Mouse (Mus musculus) 3134 (cell line): ENCODE measurements around the gene Myh10.
"Not testable (repeated sequence)": the region's sequence is repeated elsewhere in the genome, so short reads cannot be mapped to it uniquely, and the experiment has no call there.

Experiments used
- DNase-seq: peaks from one replicate; pipeline ENCODE4 v3.0.0-alpha.2; 2011; ENCODE audit warnings: low spot score; ENCODE audit not compliant: insufficient read length; ENCODE audit errors: extremely low read depth

Gene Myh10

DNA sequence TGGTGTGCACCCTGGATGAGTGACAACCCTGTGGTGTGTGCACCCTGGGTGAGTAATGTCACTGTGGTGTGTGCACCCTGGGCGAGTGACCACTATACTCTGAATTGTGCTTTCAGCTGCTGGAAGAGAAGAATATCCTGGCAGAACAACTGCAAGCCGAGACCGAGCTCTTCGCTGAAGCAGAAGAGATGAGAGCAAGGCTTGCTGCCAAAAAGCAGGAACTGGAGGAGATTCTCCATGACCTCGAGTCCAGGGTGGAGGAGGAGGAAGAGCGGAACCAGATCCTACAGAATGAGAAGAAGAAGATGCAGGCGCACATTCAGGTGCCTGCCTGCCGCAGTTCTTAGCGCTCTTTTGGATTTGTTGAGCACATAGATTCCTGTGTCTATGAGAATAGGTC, 95.9 kb downstream of the Myh10 start:
- DNase-seq: no peak

DNA sequence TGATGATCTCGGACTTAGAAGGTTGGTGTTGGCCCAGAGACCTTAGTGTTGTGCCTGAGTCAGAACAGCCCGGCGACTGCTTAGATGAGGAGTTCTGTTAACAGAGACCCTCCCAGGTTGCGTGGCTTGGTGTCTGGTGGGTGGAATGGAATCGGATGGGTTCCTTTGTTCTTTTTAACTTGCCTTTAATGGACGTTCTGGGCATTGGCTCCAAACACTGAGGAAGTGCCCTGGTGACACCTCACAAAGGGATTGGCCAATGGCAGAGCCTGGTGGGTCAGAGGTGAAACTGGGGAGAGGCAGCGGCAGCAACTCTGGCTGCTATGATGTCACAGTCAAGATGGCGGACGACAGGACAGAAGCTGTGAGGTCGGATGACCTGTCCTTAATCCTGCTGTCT, 99.4 kb downstream of the Myh10 start:
- DNase-seq: no peak

DNA sequence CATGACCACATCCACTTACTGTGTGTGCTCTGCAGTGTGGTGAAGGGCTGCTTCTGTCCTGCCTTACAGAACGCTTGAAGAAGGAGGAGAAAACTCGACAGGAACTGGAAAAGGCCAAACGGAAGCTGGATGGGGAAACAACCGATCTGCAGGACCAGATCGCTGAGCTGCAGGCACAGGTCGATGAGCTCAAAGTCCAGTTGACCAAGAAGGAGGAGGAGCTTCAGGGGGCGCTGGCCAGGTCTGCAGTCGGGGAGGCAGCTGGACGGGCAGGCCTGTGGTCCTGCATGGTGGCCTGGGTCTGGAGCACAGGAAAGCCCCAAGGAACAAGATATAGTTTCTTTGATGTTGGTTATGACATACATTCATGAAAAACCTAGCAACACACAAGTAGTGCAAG, 100.4 kb downstream of the Myh10 start:
- DNase-seq: no peak

DNA sequence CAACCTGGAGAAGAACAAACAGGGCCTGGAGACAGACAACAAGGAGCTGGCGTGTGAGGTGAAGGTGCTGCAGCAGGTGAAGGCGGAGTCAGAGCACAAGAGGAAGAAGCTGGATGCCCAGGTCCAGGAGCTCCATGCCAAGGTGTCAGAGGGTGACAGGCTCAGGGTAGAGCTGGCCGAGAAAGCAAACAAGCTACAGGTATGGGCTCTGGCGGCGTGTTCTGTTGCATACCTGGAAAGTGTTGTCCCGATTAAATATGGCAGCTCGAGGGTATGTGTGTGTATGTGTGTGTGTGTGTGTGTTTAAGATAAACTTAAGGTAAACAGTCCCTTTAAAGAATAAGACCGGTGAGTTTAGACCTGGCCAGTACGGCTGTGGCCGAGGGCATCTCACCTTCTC, 106.9 kb downstream of the Myh10 start:
- no peak for DNase-seq

DNA sequence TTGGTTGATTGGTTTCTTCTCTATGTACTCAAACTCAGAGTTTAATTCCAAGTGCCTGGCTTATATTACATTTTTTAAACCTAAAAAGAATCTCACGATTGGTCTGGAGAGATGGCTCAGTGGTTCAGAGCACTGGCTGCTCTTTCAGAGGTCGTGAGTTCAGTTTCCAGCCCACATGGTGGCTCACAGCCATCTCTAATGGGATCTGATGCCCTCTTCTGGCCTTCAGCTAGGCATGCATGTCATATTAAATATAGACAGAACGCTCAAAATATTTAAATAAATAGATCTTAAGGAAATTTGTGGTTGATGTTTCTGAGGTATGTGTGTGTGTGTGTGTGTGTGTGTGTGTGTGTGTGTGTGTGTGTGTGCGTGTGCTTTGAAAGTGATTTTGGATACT, 113.8 kb downstream of the Myh10 start:
- DNase-seq: no peak

DNA sequence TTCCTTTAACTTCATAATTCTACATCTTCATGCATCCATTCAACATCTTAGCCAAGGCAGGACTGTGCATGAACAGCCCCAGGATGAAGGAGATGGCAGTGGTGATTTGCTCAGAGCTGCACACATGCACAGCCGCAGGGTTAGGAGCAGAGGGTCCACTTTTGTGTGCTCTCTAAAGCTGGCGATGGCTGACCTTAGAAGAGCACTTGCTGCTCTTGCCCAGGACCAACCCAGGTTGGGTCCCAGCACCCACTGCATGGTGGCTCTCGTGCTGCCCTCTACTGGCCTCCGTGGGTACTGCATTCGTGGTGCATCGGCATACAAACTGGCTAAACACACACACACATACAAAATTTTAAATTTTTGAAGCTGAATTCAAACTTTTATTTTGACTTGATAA, 116.4 kb downstream of the Myh10 start:
- DNase-seq: peak; percentile 44

DNA sequence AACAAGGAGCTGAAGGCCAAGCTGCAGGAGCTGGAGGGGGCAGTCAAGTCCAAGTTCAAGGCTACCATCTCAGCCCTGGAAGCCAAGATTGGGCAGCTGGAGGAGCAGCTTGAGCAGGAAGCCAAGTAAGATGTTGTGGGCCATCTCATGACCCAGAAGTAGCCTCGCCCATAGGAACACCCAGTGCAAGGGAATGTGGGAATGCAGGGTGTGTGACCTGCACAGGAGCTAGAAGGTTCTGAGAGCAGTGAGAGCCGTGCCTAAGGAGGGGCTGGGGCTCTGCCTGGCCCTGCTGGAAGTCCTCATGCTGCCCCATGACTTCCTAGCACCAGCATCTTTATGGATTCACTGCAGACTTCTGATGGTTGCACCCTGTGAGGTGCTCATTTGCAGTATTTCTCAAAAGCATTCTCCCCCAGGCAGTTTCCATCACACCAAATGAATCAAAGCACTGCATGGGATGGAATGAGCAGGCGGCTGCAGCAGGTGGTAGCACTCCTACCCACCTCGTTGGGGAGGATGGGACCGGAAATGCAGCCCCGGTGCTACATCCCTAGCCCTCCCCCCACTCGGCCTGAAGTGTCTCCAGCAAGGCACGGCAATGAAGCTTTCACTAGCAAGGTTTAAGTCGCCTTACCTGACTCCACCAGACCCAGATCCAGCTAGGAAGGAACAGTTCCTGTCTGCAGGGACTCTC, 120.7 kb downstream of the Myh10 start:
- DNase-seq: no peak

DNA sequence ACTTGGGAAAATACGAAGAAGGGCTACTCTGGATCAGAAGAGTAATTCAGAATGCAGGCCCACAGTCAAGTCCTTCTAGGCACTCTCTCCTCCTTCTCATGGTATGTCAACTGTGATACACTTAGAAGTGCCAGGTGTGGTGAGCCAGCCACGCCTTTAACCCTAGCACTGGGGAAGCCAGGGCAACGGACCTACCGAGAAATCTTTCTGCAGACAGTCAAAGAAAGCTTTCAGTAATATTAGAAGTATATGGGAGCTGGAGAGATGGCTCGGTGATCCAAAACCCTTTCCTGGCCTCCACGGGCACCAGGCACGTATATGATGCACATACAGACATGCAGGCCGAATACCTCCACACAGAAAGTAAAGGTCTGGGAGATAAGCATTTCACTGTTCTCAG, 127.1 kb downstream of the Myh10 start:
- no peak for DNase-seq

DNA sequence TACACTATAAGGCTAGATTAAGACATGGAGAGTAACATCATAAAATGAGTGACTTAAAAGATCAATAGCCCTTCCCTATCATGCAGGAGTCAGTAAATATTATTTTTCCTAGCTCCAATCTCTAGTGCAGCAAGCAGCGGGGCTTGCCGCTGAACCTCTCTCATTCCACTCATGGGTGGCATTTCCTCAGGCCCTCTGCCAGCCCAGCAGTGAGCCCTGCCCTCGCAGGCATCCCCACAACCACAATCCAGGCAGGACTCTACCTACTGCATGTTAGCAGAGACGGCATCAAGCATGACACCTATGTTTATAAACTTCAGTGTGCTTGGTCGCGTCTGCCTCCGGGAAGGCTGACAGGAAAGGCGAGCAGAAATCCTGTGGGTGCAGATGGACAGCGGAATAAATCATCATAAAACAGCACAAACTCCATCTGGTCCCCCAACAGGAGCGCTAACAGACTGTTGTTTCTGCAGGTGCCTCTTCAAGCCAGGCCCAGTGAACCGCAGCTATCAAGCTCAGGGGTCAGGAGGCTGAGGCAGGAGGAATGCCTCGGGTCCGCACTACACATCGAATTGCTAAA, 128.0 kb downstream of the Myh10 start:
- no peak for DNase-seq

DNA sequence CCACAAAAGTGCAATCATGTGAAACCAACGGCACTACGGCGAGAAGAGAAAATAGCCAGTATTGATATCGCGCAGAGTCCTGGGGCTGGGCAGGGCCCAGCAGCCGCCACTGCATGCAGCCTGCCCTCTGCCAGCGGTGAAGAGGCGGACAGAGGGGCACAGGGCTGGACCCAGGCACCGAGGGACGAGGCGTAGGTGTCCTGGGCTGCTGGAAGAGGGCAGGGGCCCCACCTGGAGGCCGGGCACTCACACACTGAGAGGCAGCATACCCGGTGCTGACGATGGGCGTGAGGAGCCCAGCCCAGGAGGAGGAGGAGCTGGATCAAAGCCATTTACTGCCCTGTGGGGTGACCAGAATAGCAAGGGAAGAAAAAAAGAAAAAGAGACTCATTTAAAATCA, 131.0 kb downstream of the Myh10 start:
- no peak for DNase-seq

DNA sequence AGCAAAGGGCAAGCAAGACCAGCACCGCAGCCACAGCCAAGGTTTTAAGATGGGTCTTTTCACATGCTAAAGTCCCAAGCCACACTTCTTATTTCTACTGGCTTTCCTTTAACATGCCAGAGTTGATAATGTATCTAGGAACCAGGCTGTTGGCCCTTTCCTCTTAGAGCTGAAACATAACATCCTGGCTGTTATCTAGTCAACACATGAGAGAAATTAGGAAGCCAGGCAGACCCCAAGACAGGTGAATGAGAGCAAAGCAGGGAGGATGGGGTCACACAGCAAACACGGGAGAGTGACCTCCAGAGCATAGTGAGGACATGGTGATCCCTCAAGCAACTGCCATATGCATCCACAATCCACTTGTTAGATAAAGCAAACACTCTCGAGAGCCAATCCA, 135.4 kb downstream of the Myh10 start:
- DNase-seq: no peak

DNA sequence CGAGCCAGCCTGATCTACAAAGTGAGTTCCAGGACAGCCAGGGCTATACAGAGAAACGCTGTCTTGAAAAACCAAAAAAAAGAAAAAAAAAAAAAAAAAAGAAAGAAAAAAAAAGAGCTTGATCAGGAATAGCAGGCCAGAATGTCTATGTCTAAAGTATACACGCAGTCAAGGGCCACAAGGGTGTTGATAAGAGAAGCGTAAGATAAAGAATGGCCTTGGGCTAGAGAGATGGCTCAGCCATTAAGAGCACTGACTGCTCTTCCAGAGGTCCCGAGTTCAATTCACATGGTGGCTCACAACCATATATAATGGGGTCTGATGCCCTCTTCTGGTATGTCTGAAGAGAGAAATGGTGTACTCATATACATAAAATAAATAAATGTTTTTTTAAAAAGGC, 140.2 kb downstream of the Myh10 start:
- not testable (repeated sequence) for DNase-seq

DNA sequence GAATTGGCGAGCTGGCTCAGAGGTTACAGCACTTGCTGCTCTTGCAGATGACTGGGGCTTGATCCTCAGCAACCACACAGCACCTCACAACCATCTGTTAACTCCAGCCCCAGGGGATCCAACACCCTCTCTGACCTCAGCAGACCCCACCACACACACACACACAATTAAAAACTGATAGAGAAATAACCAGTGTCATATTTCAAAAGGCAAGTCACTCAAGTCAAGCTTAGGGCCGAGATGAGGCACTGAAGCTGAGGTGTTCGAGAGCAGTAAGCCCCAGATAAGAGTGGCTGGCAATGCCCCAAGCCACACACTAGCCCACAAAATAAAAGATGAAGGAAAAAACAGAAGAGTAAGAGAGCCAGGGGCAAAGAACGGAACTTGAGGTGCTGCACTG, 141.4 kb downstream of the Myh10 start:
- no peak for DNase-seq

DNA sequence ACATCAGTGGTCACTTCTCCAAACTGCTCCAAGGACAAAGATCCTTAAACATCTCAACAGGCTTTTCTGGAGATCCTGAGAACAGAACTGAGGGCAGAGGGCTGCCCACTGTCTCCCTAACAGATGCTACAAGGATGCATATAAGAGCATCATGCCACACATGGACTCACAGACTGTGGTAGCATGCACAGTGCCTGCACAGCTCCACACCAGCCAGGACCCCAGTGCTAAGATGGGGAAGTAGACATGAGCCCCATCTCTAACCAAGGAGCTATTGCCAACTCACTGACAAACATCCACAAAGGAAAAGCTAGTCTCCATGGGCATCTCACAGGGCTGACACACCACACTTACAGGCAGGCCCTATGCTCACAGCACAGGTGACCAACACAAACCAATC, 142.2 kb downstream of the Myh10 start:
- DNase-seq: no peak

DNA sequence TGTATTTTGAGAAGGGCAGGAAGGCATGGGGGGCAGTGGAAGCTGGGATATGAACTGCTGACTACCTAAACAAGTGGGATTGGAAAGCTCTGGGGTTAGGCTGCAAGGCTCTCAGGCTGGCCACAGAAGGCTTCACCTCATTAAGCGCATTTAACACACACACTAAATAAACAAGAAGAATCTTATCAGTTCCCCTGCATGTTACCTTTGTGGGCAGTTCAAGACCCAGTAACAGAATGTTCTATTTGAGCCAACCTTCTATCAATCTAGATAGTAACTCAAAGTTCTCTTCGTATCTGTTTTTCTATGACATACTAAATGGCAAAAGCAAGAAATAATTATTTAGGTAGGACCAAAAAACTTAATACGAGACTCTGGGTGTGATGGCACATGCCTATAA, 143.7 kb downstream of the Myh10 start:
- DNase-seq: no peak

DNA sequence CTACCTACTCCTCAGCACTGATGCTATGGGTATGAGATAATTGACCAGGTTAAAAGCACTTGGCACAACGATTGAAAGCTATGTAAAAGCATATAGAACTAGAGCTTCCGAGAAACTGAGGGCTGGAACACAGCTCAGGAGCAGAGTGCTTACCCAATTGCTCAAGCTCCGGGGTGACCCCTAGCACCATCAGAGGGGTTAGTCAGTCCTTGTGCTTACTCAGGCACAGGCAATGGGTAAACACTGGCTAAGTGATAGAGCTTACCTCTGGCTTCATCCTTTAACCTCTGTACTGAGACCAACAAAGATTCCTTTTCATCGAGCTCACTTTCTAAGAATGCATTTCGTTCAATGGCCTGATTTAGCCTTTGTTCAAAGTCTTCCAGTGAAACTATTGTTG, 148.2 kb downstream of the Myh10 start:
- no peak for DNase-seq

DNA sequence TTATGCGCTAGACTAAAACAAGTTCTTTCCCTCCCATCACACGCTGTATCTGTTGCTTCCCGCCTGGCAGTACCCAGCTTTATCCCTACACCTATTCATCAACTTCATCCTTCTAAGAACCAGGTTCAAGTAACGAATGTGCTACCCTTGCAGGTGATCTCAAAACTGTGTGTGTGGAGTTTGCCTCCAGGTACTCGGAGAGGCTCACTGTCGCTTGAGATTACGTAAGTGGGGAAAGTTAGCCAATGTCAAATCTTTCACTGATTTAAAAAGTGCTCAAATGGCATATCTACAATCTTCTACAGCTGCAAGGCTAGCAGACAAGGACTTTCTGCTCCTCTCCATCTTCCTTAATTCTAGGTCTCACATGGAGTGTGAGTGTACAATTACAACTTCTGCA, 159.5 kb downstream of the Myh10 start:
- no peak for DNase-seq

DNA sequence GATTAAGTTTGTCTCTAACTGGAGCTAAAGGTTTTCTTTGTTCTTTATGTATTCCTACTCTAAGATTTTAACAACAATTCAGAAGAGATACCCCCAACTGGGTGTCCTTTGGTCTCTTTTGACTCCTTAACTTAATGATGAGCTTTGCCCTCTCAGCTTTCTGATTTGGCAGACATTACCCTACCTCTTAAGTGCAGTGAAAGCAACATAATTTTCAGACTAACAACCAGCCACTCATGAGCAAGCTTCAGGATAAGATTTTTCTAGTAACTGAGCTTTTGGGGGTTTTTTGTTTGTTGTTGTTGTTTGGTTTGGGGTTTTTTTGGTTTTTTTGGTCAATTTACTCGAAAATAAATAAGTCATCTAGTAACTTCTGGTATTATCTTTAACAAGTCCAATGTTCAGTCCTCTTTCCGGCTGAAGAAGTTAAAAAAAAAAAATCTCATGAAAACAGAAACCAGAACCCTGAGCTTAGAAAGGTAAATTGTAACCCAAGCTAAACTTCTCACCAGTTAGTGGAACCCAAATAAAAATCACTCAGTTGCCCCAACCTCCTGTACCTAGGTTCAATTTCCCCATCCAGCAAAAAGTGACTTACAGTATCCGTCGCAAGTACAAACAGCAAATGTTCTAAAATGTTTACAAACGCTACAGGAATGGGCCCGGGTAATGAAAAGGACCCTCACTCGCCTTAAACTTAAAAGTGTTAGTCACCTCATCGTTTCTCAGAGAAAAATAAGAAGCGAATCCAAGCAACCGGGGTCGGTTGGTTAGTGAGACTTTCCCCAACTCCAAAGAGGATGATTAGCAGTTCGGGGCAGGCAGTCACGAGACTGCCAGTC, 160.5 kb downstream of the Myh10 start:
- no peak for DNase-seq

DNA sequence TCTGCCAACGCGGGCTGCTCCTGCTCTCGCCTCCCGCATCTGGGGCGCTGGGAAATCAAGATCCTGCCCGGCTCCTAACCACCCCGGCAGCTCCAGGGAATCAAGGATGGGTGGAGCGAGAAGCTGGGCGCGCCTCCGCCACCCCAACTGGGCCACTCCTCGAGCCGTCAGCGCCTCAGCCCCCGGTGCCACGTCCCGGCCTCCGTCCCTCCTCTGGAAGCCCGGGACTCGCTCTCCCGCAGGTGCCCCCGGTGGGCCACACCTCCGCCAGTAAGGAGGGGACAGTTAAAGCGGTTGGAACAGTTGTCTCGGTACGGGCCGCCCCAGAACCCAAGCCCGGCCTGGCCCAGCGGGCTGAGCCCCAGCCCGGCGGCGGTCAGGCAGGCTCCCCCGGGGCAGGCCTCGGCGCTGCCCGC, 161.1 kb downstream of the Myh10 start:
- peak; percentile 90 for DNase-seq

DNA sequence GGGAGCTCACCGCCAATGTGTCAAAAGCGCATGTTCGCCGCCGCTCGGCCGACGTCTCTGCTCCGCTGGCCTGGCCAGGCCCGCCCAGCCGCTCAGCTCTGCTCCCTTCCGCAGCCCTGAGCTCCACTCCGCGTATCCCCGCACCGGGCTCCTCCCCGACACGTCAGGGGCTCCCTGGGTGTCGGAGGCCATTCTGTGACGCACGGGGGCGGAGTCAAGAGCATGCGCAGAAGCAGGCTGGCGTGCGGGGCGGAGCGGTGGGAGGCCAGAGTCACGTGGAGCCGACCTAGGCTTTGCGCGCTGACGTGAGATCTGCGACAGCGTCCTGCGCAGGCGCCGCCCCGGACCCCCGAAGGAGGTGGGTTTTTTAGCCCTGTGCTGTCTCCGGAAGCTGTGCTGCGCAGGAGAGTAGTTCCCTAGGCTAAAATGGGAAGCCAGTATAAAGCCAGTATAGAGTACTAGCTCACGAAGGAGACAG, 161.6 kb downstream of the Myh10 start:
- DNase-seq: peak; percentile 99

DNA sequence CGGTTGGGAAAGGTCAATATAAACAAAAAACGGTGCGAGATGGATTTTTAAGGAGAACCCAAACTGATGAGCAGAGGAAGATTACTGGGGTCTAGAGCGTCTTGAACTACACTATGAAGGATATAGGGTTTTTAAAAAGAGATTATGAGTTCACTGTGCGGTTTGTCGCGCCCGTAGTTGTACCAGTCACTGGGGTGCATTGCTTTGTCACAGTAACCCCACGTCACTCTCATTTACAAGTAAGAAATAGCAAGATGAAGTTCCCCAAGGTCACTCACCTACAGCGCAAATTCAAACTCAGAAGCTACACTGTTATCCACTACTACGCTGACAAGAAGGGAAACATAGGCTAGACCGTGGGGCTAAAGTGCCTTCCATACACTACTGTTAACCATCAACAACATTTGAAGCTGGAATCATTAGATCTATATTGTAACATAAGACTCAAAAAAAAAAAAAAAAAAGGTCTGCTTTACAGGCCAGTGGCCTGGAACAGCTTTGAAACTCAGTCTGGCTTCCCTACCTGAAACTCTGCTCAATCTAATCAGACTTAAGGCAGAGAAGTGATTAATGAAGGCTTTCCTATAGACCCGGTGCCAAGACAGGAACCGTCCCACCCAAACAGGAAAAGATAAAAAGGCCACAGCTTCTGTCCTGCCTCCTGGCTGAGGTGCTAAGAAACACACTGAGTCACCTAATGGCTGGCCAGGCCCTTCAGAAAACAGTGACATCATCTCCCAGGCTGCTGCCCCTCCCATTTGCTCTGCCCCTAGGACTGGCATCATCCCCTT, 162.4 kb downstream of the Myh10 start:
- DNase-seq: peak; percentile 69
